Mouse (Mus musculus) lung, adult 2 months (tissue): Measurements from ENCODE around the gene 1600014C23Rik.

ENCODE experiments used
- CTCF ChIP-seq: fragments of 200-500 bp; IDR thresholded peaks from 2 replicates; pipeline ENCODE4 v1.5.1; 2011; ENCODE audit warnings: mild to moderate bottlenecking, low read length, control low read depth; ENCODE audit not compliant: insufficient read depth
- POLR2A ChIP-seq: fragments of 200-500 bp; IDR thresholded peaks from 2 replicates; pipeline ENCODE4 v1.6.1; 2011; ENCODE audit warnings: low read depth, mild to moderate bottlenecking, control low read depth, low read length, borderline replicate concordance; ENCODE audit errors: extremely low read depth

DNA sequence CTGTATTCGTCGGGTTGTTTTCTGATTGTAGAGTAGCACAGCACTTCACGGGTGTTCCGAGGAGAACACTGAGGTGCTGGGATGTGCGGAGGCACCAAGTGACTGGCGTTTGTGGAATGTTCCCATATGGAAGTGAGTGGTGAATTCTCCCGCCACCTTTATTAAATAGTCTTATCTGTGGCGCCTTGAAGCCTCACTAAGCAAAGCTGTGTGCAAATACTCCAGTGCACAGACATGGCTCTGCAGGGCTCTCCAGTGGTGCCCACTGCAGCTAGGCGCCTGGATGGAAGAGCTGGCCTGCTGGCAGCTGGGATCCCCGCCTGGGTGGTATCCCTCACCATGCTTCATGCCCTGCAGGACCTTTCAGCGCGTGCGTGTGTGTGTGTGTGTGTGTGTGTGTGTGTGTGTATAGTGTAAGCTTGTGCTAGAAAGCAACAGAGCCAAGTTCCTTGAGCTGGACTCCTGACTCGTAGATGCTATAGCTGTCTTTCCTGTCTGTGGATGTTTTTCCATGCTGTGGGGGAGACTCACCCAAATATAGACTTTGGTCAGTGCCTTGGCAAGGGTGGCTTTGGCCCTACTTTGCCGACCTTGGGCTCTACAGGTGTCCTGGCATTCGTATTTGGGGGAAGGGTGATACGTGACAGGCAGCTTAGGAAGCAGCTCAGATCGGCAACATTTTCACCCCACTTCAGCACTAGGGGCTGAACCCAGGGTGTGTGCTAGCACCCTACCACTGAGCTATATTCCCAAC, 39.7 kb downstream of the 1600014C23Rik start:
- TF ChIP-seq CTCF (no peak), POLR2A (no peak)
